Mouse (Mus musculus) retina, embryonic 14.5 days (tissue): ENCODE results near the gene Lexm.

Source experiments
- DNase-seq: peaks from one replicate; pipeline ENCODE4 v3.0.0-alpha.2; 2015; ENCODE audit warnings: low spot score

Gene Lexm

DNA sequence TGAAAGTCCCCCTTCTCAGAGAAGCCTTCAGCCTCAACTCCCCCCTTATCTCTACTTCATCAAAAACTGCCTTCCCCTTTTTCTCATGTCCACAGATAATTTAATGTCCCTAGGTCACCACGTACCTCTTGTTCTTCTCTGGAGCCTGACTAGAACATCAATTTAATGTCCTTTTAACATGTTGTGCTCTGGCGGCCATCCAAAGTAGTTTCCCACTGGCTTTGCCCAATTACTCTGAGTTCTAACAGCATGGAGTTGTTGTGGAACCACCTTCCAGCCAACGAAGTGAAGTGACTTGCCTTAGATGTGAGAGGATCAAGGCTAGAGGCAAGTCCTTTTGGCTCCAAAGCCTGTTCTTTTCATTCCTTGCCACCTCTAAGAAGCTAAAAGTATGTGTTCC is 75.5 kb downstream of the Lexm start:
- no peak for DNase-seq
